ENCODE assay signal across 10 mouse cellular contexts in the genomic region with DNA sequence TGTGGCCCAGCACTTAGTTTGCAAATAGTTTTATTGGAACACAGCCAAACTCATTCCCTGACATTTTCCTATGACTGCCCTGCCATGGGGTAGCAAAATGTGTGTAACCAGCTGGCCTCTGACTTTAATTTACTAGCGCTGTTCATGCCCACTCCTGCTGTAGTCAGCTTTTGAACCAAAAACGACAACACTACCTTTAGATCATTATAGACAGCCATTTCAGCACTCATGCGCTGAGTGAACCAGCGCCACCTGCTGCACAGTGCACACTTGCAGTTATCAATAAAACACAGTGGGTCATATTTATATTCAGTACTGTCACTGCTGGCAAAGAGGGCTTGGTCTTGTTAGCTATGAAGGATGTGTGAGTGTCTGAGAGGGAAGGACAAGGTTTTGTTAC.
A peak's percentile ranks its signal among the peaks of the same experiment; 100 is the strongest.
DNase-seq lines count a peak whose midpoint lies in the region; ATAC-seq and TF ChIP-seq lines count a peak whose summit lies in the region.
"Had no signal": no experiment of that assay in that cellular context is flagged by ENCODE, and none has a peak within 500 bp of the region (broad histone marks: within the 10 kb centered on the region; RNA-seq: fewer than 3 reads in every experiment).

No protein-coding gene starts in this region.

- H3K27me3 ChIP-seq in forebrain, embryonic 15.5 days: no peaks in the 10 kb centered on the region
- H3K27me3 ChIP-seq in forebrain, embryonic 10.5 days (ENCODE audit: poor library complexity, severe bottlenecking): no peaks in the 10 kb centered on the region
- H3K27me3 ChIP-seq in lung, embryonic 14.5 days (ENCODE audit: insufficient read depth, low read length): no peaks in the 10 kb centered on the region
- H3K27me3 ChIP-seq in midbrain, postnatal 0 days (ENCODE audit: insufficient read depth, low read length): no peaks in the 10 kb centered on the region
- H3K27me3 ChIP-seq: liver, embryonic 13.5 days had no signal

- H3K9me3 ChIP-seq in forebrain, embryonic 15.5 days: no peaks in the 10 kb centered on the region
- no peaks in the 10 kb centered on the region for H3K9me3 ChIP-seq in forebrain, embryonic 10.5 days
- no peaks in the 10 kb centered on the region for H3K9me3 ChIP-seq in lung, embryonic 14.5 days (ENCODE audit: low read depth, low read length)
- H3K9me3 ChIP-seq in midbrain, postnatal 0 days (ENCODE audit: low read length): no peaks in the 10 kb centered on the region
- H3K9me3 ChIP-seq: liver, embryonic 13.5 days had no signal

- H3K9ac ChIP-seq in forebrain, embryonic 15.5 days (replicated peaks): no peak overlapping the region
- no peak overlapping the region for H3K9ac ChIP-seq in lung, embryonic 14.5 days
- no peak overlapping the region for H3K9ac ChIP-seq in midbrain, postnatal 0 days (replicated peaks; ENCODE audit: low read length, poor library complexity, severe bottlenecking)
- H3K9ac ChIP-seq: liver, embryonic 13.5 days had no signal

- no peak overlapping the region for H3K4me2 ChIP-seq in forebrain, embryonic 15.5 days (replicated peaks)
- H3K4me2 ChIP-seq in lung, embryonic 14.5 days: no peak overlapping the region
- H3K4me2 ChIP-seq in midbrain, postnatal 0 days (ENCODE audit: low read depth, low read length, poor library complexity, severe bottlenecking): no peak overlapping the region
- H3K4me2 ChIP-seq: liver, embryonic 13.5 days had no signal

- TF ChIP-seq CTCF in lung, embryonic 14.5 days (IDR thresholded peaks at IDR 0.05; ENCODE audit: low read depth): peak; percentile 42; the same call in 1 of the 2 replicates
- peak; percentile 62; the same call in 1 of the 2 replicates for TF ChIP-seq CTCF in brain, embryonic 14.5 days (IDR thresholded peaks at IDR 0.05; ENCODE audit: borderline replicate concordance, extremely low read depth, insufficient read depth, insufficient read length)
- peak; percentile 80 for TF ChIP-seq CTCF in midbrain, postnatal 0 days (IDR thresholded peaks at IDR 0.05)

- WGBS in forebrain, embryonic 15.5 days: 58% methylated on average over 4 of the region's 4 CpGs
- 66% methylated on average over 4 of the region's 4 CpGs for WGBS in forebrain, embryonic 10.5 days
- WGBS in lung, embryonic 14.5 days: 58% methylated on average over 4 of the region's 4 CpGs
- WGBS in midbrain, postnatal 0 days: 58% methylated on average over 4 of the region's 4 CpGs

- TF ChIP-seq POLR2A in brain, embryonic 14.5 days (IDR thresholded peaks at IDR 0.05; ENCODE audit: borderline replicate concordance, extremely low read depth, insufficient read depth, insufficient read length, poor library complexity, severe bottlenecking): no peak

- H3K36me3 ChIP-seq in forebrain, embryonic 15.5 days: no peaks in the 10 kb centered on the region
- H3K36me3 ChIP-seq in forebrain, embryonic 10.5 days (replicated peaks): no peaks in the 10 kb centered on the region
- no peaks in the 10 kb centered on the region for H3K36me3 ChIP-seq in lung, embryonic 14.5 days (ENCODE audit: insufficient read depth)
- peaks cover 10% of the 10 kb centered on the region for H3K36me3 ChIP-seq in midbrain, postnatal 0 days (ENCODE audit: insufficient read depth, low read length)
- H3K36me3 ChIP-seq: liver, embryonic 13.5 days had no signal

- no peaks in the 10 kb centered on the region for H3K4me1 ChIP-seq in forebrain, embryonic 15.5 days
- no peaks in the 10 kb centered on the region for H3K4me1 ChIP-seq in forebrain, embryonic 10.5 days
- H3K4me1 ChIP-seq in lung, embryonic 14.5 days (ENCODE audit: insufficient read depth): no peaks in the 10 kb centered on the region
- H3K4me1 ChIP-seq in midbrain, postnatal 0 days (ENCODE audit: insufficient read depth, low read length): no peaks in the 10 kb centered on the region
- H3K4me1 ChIP-seq: liver, embryonic 13.5 days had no signal

- no peak overlapping the region for H3K27ac ChIP-seq in forebrain, embryonic 15.5 days (replicated peaks)
- H3K27ac ChIP-seq in forebrain, embryonic 10.5 days: no peak overlapping the region
- H3K27ac ChIP-seq in lung, embryonic 14.5 days (ENCODE audit: low read depth): no peak overlapping the region
- H3K27ac ChIP-seq in midbrain, postnatal 0 days (ENCODE audit: low read depth, low read length): no peak overlapping the region
- H3K27ac ChIP-seq: liver, embryonic 13.5 days had no signal

- peak; percentile 57 for ATAC-seq in forebrain, embryonic 15.5 days (replicated peaks)
- no peak for ATAC-seq in lung, embryonic 14.5 days (ENCODE audit: insufficient read depth)
- peak; percentile 31; the same call in 1 of the 2 replicates for ATAC-seq in midbrain, postnatal 0 days (ENCODE audit: low FRiP score)
- ATAC-seq in erythroid progenitor cell, adult 5-6 weeks (replicated peaks; ENCODE audit: low FRiP score, poor library complexity, severe bottlenecking): no peak

- H3K4me3 ChIP-seq in forebrain, embryonic 15.5 days: no peak overlapping the region
- H3K4me3 ChIP-seq in forebrain, embryonic 10.5 days: no peak overlapping the region
- no peak overlapping the region for H3K4me3 ChIP-seq in lung, embryonic 14.5 days (ENCODE audit: low read depth, low read length)
- no peak overlapping the region for H3K4me3 ChIP-seq in midbrain, postnatal 0 days (ENCODE audit: low read depth, low read length)
- H3K4me3 ChIP-seq: liver, embryonic 13.5 days had no signal

- no peak for DNase-seq in forebrain, embryonic 10.5 days (ENCODE audit: extremely low spot score, low spot score)
- peak; percentile 34 for DNase-seq in lung, embryonic 14.5 days
- DNase-seq in lung, adult 18-20 months: no peak
- peak; percentile 58 for DNase-seq in brain, embryonic 14.5 days (ENCODE audit: low read depth)
- DNase-seq in midbrain, postnatal 0 days (ENCODE audit: low spot score): peak; percentile 59
- DNase-seq in urinary bladder, adult 18-20 months (ENCODE audit: low spot score in 2 of 2): no peak
- DNase-seq: kidney, adult 11 months; liver, embryonic 13.5 days had no signal

Comparison
In these comparisons a context has a peak if more than half of its experiments do, and no peak if none do; other contexts are left out.
1. DNase-seq: peak in lung, embryonic 14.5 days (single experiment), brain, embryonic 14.5 days (single experiment) and midbrain, postnatal 0 days (single experiment); none in forebrain, embryonic 10.5 days (single experiment), lung, adult 18-20 months (0 of 2) and urinary bladder, adult 18-20 months (0 of 2).
2. ATAC-seq: peak in forebrain, embryonic 15.5 days (single experiment) and midbrain, postnatal 0 days (single experiment); none in lung, embryonic 14.5 days (single experiment) and erythroid progenitor cell, adult 5-6 weeks (single experiment).
3. Peak in every context shown above with its lines, with median percentiles within 50 percentile points of each other: CTCF ChIP-seq.